Mouse (Mus musculus) ES-Bruce4 (cell line): ENCODE results near the gene Rassf7.

Experiments used
- CTCF ChIP-seq: IDR thresholded peaks from one replicate; pipeline ENCODE4 v1.8.1; 2011; ENCODE audit warnings: low read depth, low read length
- POLR2A ChIP-seq: IDR thresholded peaks from one replicate; pipeline ENCODE4 v1.8.1; 2011; ENCODE audit warnings: low read length; ENCODE audit not compliant: insufficient read depth

DNA sequence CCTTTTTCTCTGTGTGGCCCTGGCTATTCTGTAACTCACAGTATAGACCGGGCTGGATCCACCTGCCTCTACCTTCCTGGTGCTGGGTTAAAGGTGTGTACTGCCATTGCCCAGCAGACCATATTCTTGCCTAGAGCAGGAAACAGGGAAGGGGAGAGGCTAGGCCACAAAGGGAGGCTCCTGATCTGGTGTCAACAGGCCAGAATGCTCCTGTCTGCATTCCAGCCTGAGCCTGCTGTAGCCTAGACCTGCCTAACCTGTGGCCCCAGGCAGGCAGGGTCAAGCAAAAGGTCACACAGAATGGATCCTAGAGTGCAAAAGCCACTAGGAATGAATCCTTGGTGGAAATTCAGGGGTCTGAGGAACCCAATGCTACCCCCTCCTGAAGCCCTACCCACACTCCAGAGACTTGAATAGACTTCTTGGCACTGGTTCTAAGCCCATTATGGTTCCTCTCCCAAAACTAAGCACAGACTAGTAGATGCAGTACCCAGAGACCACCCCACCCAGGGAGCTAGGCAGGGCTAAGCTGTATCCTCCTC is 4.0 kb downstream of the Rassf7 start:
- TF ChIP-seq POLR2A: no peak
- no peak for TF ChIP-seq CTCF
